Mouse (Mus musculus): ENCODE measurements around the gene Tnfrsf1b.

Tnfrsf1b gene

GRCm38 (mm10) chr4:145217837-145218236 lies 28.8 kb downstream of the Tnfrsf1b start:
- no peak for DNase-seq

GRCm38 (mm10) chr4:145217046-145217445 lies 29.6 kb downstream of the Tnfrsf1b start:
- DNase-seq, result peak; percentile 94

- peak; percentile 95 for DNase-seq
Observed at GRCm38 (mm10) chr4:145215396-145215795, 31.3 kb downstream of the Tnfrsf1b start.

- DNase-seq, result no peak
Observed at GRCm38 (mm10) chr4:145214786-145215174, 31.9 kb downstream of the Tnfrsf1b start.

GRCm38 (mm10) chr4:145213999-145214785 lies 32.5 kb downstream of the Tnfrsf1b start:
- peak; percentile 99 for DNase-seq

- DNase-seq, result no peak
Observed at GRCm38 (mm10) chr4:145211076-145211475, 35.6 kb downstream of the Tnfrsf1b start.

- no peak for DNase-seq
Observed at GRCm38 (mm10) chr4:145210564-145210963, 36.1 kb downstream of the Tnfrsf1b start.

GRCm38 (mm10) chr4:145209690-145210088 lies 37.0 kb downstream of the Tnfrsf1b start:
- no peak for DNase-seq

GRCm38 (mm10) chr4:145209076-145209689 lies 37.5 kb downstream of the Tnfrsf1b start:
- DNase-seq, result no peak

- no peak for DNase-seq
Observed at GRCm38 (mm10) chr4:145207718-145208371, 38.8 kb downstream of the Tnfrsf1b start.

- DNase-seq, result no peak
Observed at GRCm38 (mm10) chr4:145204779-145205178, 41.9 kb downstream of the Tnfrsf1b start.

GRCm38 (mm10) chr4:145203305-145203704 lies 43.4 kb downstream of the Tnfrsf1b start:
- DNase-seq, result no peak

- no peak for DNase-seq
Observed at GRCm38 (mm10) chr4:145201424-145201823, 45.2 kb downstream of the Tnfrsf1b start.

GRCm38 (mm10) chr4:145199982-145200699 lies 46.5 kb downstream of the Tnfrsf1b start:
- peak; percentile 98 for DNase-seq

GRCm38 (mm10) chr4:145196586-145196985 lies 50.1 kb downstream of the Tnfrsf1b start:
- no peak for DNase-seq

- no peak for DNase-seq
Observed at GRCm38 (mm10) chr4:145195172-145195571, 51.5 kb downstream of the Tnfrsf1b start.

GRCm38 (mm10) chr4:145194559-145195162 lies 52.0 kb downstream of the Tnfrsf1b start, which contains the start of gene Vps13d:
Gene Vps13d (minus strand): TSS chr4:145195005.
- DNase-seq, result peak; percentile 98

GRCm38 (mm10) chr4:145193991-145194511 lies 52.6 kb downstream of the Tnfrsf1b start:
- peak; percentile 99 for DNase-seq

GRCm38 (mm10) chr4:145193406-145193805 lies 53.3 kb downstream of the Tnfrsf1b start:
- no peak for DNase-seq

GRCm38 (mm10) chr4:145192686-145193085 lies 54.0 kb downstream of the Tnfrsf1b start:
- peak; percentile 90 for DNase-seq

GRCm38 (mm10) chr4:145188561-145188960 lies 58.1 kb downstream of the Tnfrsf1b start:
- no peak for DNase-seq

GRCm38 (mm10) chr4:145187619-145188018 lies 59.1 kb downstream of the Tnfrsf1b start:
- no peak for DNase-seq

Data from heart, adult 11 months (tissue).